Mouse (Mus musculus) olfactory bulb, adult 2 months (tissue): ENCODE results near the gene Nfib. TPM values are rescaled to one million over a fixed set of nuclear protein-coding genes. Genes with fewer than 3 reads are reported as not detected.

Source experiments
- H3K27ac ChIP-seq: fragments of 200-500 bp; 2 replicates; pipeline ENCODE4 v1.5.1; 2012; ENCODE audit warnings: low read depth, low read length; ENCODE audit not compliant: insufficient read depth
- H3K4me1 ChIP-seq: fragments of 200-500 bp; 2 replicates; pipeline ENCODE4 v1.6.1; 2012; ENCODE audit warnings: low read length; ENCODE audit not compliant: control insufficient read depth, insufficient read depth
- H3K4me3 ChIP-seq: fragments of 200-500 bp; 2 replicates; pipeline ENCODE4 v1.5.1; 2012; ENCODE audit warnings: mild to moderate bottlenecking, low read depth, low read length, moderate library complexity; ENCODE audit not compliant: insufficient read depth
- CTCF ChIP-seq: fragments of 200-500 bp; IDR thresholded peaks from 2 replicates; pipeline ENCODE4 v1.5.1; 2012; ENCODE audit warnings: low read depth, mild to moderate bottlenecking, low read length, moderate library complexity; ENCODE audit not compliant: insufficient read depth
- POLR2A ChIP-seq: fragments of 200-500 bp; IDR thresholded peaks from 2 replicates; pipeline ENCODE4 v1.6.1; 2012; ENCODE audit warnings: mild to moderate bottlenecking, low read depth, low read length, moderate library complexity; ENCODE audit not compliant: insufficient read depth
- WGBS: fragments of 180-500 bp; shearing (Covaris S2); methylation state at CpG from one replicate; pipeline ENCODE4 v1.1.7; 2018; 5-methylcytosine and 5-hydroxymethylcytosine counted together
- polyA plus RNA-seq: library from polyadenylated mRNA; stranded (reverse); fragments of >200 nt; gene quantifications from 2 replicates; pipeline ENCODE4 v1.2.4, GENCODE M21; 2012; ENCODE audit warnings: low replicate concordance; ENCODE audit not compliant: missing spikeins, insufficient read depth, insufficient read length

Nfib gene
- polyA plus RNA-seq, 1 experiment: not detected

GRCm38 (mm10) chr4:82399406-82400380 is 305.9 kb downstream of the Nfib start:
- Histone ChIP-seq H3K4me3 (no peak overlapping the region), H3K27ac (no peak overlapping the region), H3K4me1 (peaks cover 11% of the 10 kb centered on the region)
- 64% methylated on average over 11 of the region's 11 CpGs for WGBS
- TF ChIP-seq POLR2A (no peak), CTCF (no peak)

GRCm38 (mm10) chr4:82398282-82398681 is 307.3 kb downstream of the Nfib start:
- no peak for TF ChIP-seq POLR2A
- no peak for TF ChIP-seq CTCF
- no peak overlapping the region for H3K27ac ChIP-seq
- no peak overlapping the region for H3K4me3 ChIP-seq
- H3K4me1 ChIP-seq: peaks cover 7% of the 10 kb centered on the region; the same call in 1 of the 2 replicates
- WGBS: 89% methylated on average over 2 of the region's 2 CpGs

GRCm38 (mm10) chr4:82396805-82397204 is 308.7 kb downstream of the Nfib start:
- TF ChIP-seq POLR2A (no peak), CTCF (no peak)
- no peak overlapping the region for H3K4me3 ChIP-seq
- WGBS: 87% methylated on average over 2 of the region's 2 CpGs
- peaks cover 7% of the 10 kb centered on the region; the same call in 1 of the 2 replicates for H3K4me1 ChIP-seq
- no peak overlapping the region for H3K27ac ChIP-seq

- WGBS: 84% methylated on average over 4 of the region's 4 CpGs
These were observed 309.5 kb downstream of the Nfib start for GRCm38 (mm10) chr4:82396003-82396402.

GRCm38 (mm10) chr4:82394346-82394745 is 311.2 kb downstream of the Nfib start:
- Histone ChIP-seq H3K4me3 (no peak overlapping the region), H3K4me1 (no peaks in the 10 kb centered on the region; the same call in 1 of the 2 replicates), H3K27ac (no peak overlapping the region)
- TF ChIP-seq CTCF (no peak), POLR2A (no peak)
- WGBS: 88% methylated on average over 4 of the region's 4 CpGs

More at GRCm38 (mm10) chr4:82396003-82396402, 309.5 kb downstream of the Nfib start:
- H3K27ac ChIP-seq: no peak overlapping the region
- H3K4me3 ChIP-seq: no peak overlapping the region
- H3K4me1 ChIP-seq: peaks cover 7% of the 10 kb centered on the region; the same call in 1 of the 2 replicates
- TF ChIP-seq POLR2A: no peak
- TF ChIP-seq CTCF: no peak

GRCm38 (mm10) chr4:82393021-82393420 is 312.5 kb downstream of the Nfib start:
- WGBS: 75% methylated on average over 4 of the region's 4 CpGs
- TF ChIP-seq CTCF (no peak), POLR2A (no peak)
- H3K27ac ChIP-seq: 0 out of 2 replicates have a peak overlapping the region, but pooled peaks have one; percentile 21
- no peak overlapping the region for H3K4me3 ChIP-seq
- no peaks in the 10 kb centered on the region; the same call in 1 of the 2 replicates for H3K4me1 ChIP-seq

- no peaks in the 10 kb centered on the region for H3K4me1 ChIP-seq
- WGBS: 67% methylated on average over 9 of the region's 9 CpGs
- TF ChIP-seq POLR2A (no peak), CTCF (no peak)
- no peak overlapping the region for H3K4me3 ChIP-seq
- H3K27ac ChIP-seq: no peak overlapping the region
These were observed 313.1 kb downstream of the Nfib start for GRCm38 (mm10) chr4:82392496-82392895.

GRCm38 (mm10) chr4:82391726-82392472 is 313.7 kb downstream of the Nfib start:
- H3K4me3 ChIP-seq: no peak overlapping the region
- TF ChIP-seq CTCF: no peak
- TF ChIP-seq POLR2A: no peak
- H3K4me1 ChIP-seq: no peaks in the 10 kb centered on the region
- 65% methylated on average over 6 of the region's 6 CpGs for WGBS
- H3K27ac ChIP-seq: no peak overlapping the region
